Mouse (Mus musculus): ENCODE measurements around the gene Gm20738. TPM values are rescaled to one million over a fixed set of nuclear protein-coding genes. Genes with fewer than 3 reads are reported as not detected.
"Not testable (repeated sequence)": the region's sequence is repeated elsewhere in the genome, so short reads cannot be mapped to it uniquely, and the experiment has no call there.

Gm20738 gene
- not detected in 2 replicates for polyA plus RNA-seq (2014; fragmentation: Nextera tagmentation; extraction: Ambion mirVana)

DNA sequence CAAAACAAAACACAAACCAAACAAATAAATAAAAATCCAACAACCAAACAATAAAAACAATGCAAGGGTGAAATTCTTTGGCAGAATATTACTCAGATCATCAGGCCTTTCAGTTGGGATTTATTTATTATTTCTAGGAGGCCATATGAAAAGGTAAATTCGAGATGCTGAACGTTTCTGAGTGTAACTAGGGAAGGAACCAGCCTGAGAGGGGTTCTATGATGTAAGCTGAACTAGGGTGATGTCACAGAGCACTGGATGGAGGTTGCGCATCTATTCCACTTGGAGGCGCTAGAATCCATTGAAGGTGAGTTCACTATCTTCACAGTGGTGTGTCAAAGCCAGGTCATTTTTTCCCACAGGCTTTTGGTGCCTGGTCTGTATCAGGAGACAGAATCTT, at the start of gene Gm20738:
TSS of gene Gm20738 (plus strand) at position 301 of the 400 bp plus-strand sequence.
- not testable (repeated sequence) for H3K4me2 ChIP-seq
- 83% methylated on average over 1 of the region's 4 CpGs for WGBS

More for the DNA sequence above, at the start of gene Gm20738:
- H3K4me1 ChIP-seq (ENCODE audit: control insufficient read depth, insufficient read depth, low read length); H3K27ac ChIP-seq (ENCODE audit: low read depth, low read length); H3K27me3 ChIP-seq (ENCODE audit: control insufficient read depth, insufficient read depth, low read length); H3K36me3 ChIP-seq (ENCODE audit: control insufficient read depth, insufficient read depth, low read length); H3K9ac ChIP-seq (ENCODE audit: low read length); DNase-seq (ENCODE audit: low spot score, missing footprints); H3K9me3 ChIP-seq (ENCODE audit: control insufficient read depth, low read length); H3K4me3 ChIP-seq (ENCODE audit: low read depth, low read length); ATAC-seq (ENCODE audit: low FRiP score): not testable (repeated sequence)
